Mouse (Mus musculus): ENCODE results near the gene Tspoap1. TPM values are rescaled to one million over a fixed set of nuclear protein-coding genes. Genes with fewer than 3 reads are reported as not detected.

Gene Tspoap1
- polyA plus RNA-seq, 1 experiment: 0.04 TPM

- Histone ChIP-seq H3K4me2 (ENCODE audit: low read depth) (peak overlapping the region; percentile 92), H3K4me3 (peak overlapping the region; percentile 18), H3ac (ENCODE audit: control insufficient read depth, insufficient read length) (no peak overlapping the region), H3K27me3 (ENCODE audit: control insufficient read depth, insufficient read depth, insufficient read length) (no peaks in the 10 kb centered on the region), H3K79me2 (ENCODE audit: control insufficient read depth, insufficient read depth) (no peaks in the 10 kb centered on the region), H3K36me3 (ENCODE audit: control insufficient read depth, insufficient read depth) (peaks cover 5% of the 10 kb centered on the region)
- TF ChIP-seq USF1 (IDR thresholded peaks at IDR 0.05; ENCODE audit: low read depth): peak; percentile 40
- peak; percentile 23 for TF ChIP-seq POLR2A (IDR thresholded peaks at IDR 0.05; ENCODE audit: insufficient read length, low read depth)
- TF ChIP-seq MYOD1 (IDR thresholded peaks at IDR 0.05; ENCODE audit: control insufficient read depth in 1 of 3, insufficient read length in 2 of 3, low read depth in 2 of 3): no peak
- peak; percentile 99 for TF ChIP-seq SRF (IDR thresholded peaks at IDR 0.05; ENCODE audit: control insufficient read depth, insufficient read length, low read depth)
- TF ChIP-seq MAX (IDR thresholded peaks at IDR 0.05; ENCODE audit: low read depth): no peak
Observed at GRCm38 (mm10) chr11:87749192-87750042, 10.9 kb upstream of the Tspoap1 start.

GRCm38 (mm10) chr11:87750043-87750421 is 10.3 kb upstream of the Tspoap1 start:
- Histone ChIP-seq H3K4me3 (peak overlapping the region; percentile 18), H3K4me2 (ENCODE audit: low read depth) (peak overlapping the region; percentile 92), H3ac (ENCODE audit: control insufficient read depth, insufficient read length) (no peak overlapping the region), H3K36me3 (ENCODE audit: control insufficient read depth, insufficient read depth) (peaks cover 3% of the 10 kb centered on the region), H3K27me3 (ENCODE audit: control insufficient read depth, insufficient read depth, insufficient read length) (no peaks in the 10 kb centered on the region), H3K79me2 (ENCODE audit: control insufficient read depth, insufficient read depth) (no peaks in the 10 kb centered on the region)
- no peak for TF ChIP-seq USF1 (IDR thresholded peaks at IDR 0.05; ENCODE audit: low read depth)
- TF ChIP-seq TCF3 (IDR thresholded peaks at IDR 0.05; ENCODE audit: insufficient read length, low read depth): no peak
- TF ChIP-seq TCF12 (IDR thresholded peaks at IDR 0.05; ENCODE audit: insufficient read depth, poor library complexity, severe bottlenecking): no peak
- no peak for TF ChIP-seq MYOG (IDR thresholded peaks at IDR 0.05; ENCODE audit: control insufficient read depth in 1 of 3, insufficient read depth in 1 of 3, insufficient read length in 2 of 3, low read depth in 2 of 3)
- TF ChIP-seq REST (IDR thresholded peaks at IDR 0.05; ENCODE audit: insufficient read depth, insufficient read length): no peak
- no peak for TF ChIP-seq E2F4 (IDR thresholded peaks at IDR 0.05; ENCODE audit: insufficient read depth)
- TF ChIP-seq POLR2AphosphoS2 (IDR thresholded peaks at IDR 0.05; ENCODE audit: insufficient read length, low read depth): no peak
- no peak for TF ChIP-seq MAX (IDR thresholded peaks at IDR 0.05; ENCODE audit: low read depth)
- no peak for TF ChIP-seq MYOD1 (IDR thresholded peaks at IDR 0.05; ENCODE audit: control insufficient read depth in 1 of 3, insufficient read length in 2 of 3, low read depth in 2 of 3)
- TF ChIP-seq POLR2A (IDR thresholded peaks at IDR 0.05; ENCODE audit: insufficient read length, low read depth): no peak
- no peak for TF ChIP-seq CEBPB (IDR thresholded peaks at IDR 0.05; ENCODE audit: insufficient read depth, poor library complexity, severe bottlenecking)
- no peak for TF ChIP-seq SRF (IDR thresholded peaks at IDR 0.05; ENCODE audit: control insufficient read depth, insufficient read length, low read depth)

GRCm38 (mm10) chr11:87750521-87750920 is 9.8 kb upstream of the Tspoap1 start:
- Histone ChIP-seq H3K4me2 (ENCODE audit: low read depth) (peak overlapping the region; percentile 92), H3K27me3 (ENCODE audit: control insufficient read depth, insufficient read depth, insufficient read length) (no peaks in the 10 kb centered on the region), H3K4me3 (no peak overlapping the region), H3K79me2 (ENCODE audit: control insufficient read depth, insufficient read depth) (no peaks in the 10 kb centered on the region), H3K36me3 (ENCODE audit: control insufficient read depth, insufficient read depth) (peaks cover 3% of the 10 kb centered on the region), H3ac (ENCODE audit: control insufficient read depth, insufficient read length) (no peak overlapping the region)
- TF ChIP-seq MAX (IDR thresholded peaks at IDR 0.05; ENCODE audit: low read depth) (no peak), USF1 (IDR thresholded peaks at IDR 0.05; ENCODE audit: low read depth) (no peak), E2F4 (IDR thresholded peaks at IDR 0.05; ENCODE audit: insufficient read depth) (no peak), REST (IDR thresholded peaks at IDR 0.05; ENCODE audit: insufficient read depth, insufficient read length) (no peak), CEBPB (IDR thresholded peaks at IDR 0.05; ENCODE audit: insufficient read depth, poor library complexity, severe bottlenecking) (no peak), MYOG (IDR thresholded peaks at IDR 0.05; ENCODE audit: control insufficient read depth in 1 of 3, insufficient read depth in 1 of 3, insufficient read length in 2 of 3, low read depth in 2 of 3) (no peak), TCF3 (IDR thresholded peaks at IDR 0.05; ENCODE audit: insufficient read length, low read depth) (no peak)

- no peak overlapping the region for H3K4me2 ChIP-seq (ENCODE audit: low read depth)
Observed at GRCm38 (mm10) chr11:87751031-87751430, 9.3 kb upstream of the Tspoap1 start.

More at GRCm38 (mm10) chr11:87751031-87751430, 9.3 kb upstream of the Tspoap1 start:
- Histone ChIP-seq H3K36me3 (ENCODE audit: control insufficient read depth, insufficient read depth) (peaks cover 3% of the 10 kb centered on the region), H3K27me3 (ENCODE audit: control insufficient read depth, insufficient read depth, insufficient read length) (no peaks in the 10 kb centered on the region), H3ac (ENCODE audit: control insufficient read depth, insufficient read length) (no peak overlapping the region), H3K4me3 (no peak overlapping the region), H3K79me2 (ENCODE audit: control insufficient read depth, insufficient read depth) (no peaks in the 10 kb centered on the region)
- TF ChIP-seq POLR2AphosphoS2 (IDR thresholded peaks at IDR 0.05; ENCODE audit: insufficient read length, low read depth) (no peak), MAX (IDR thresholded peaks at IDR 0.05; ENCODE audit: low read depth) (no peak), POLR2A (IDR thresholded peaks at IDR 0.05; ENCODE audit: insufficient read length, low read depth) (no peak), MYOD1 (IDR thresholded peaks at IDR 0.05; ENCODE audit: control insufficient read depth in 1 of 3, insufficient read length in 2 of 3, low read depth in 2 of 3) (no peak), E2F4 (IDR thresholded peaks at IDR 0.05; ENCODE audit: insufficient read depth) (no peak), CEBPB (IDR thresholded peaks at IDR 0.05; ENCODE audit: insufficient read depth, poor library complexity, severe bottlenecking) (no peak), REST (IDR thresholded peaks at IDR 0.05; ENCODE audit: insufficient read depth, insufficient read length) (no peak), USF1 (IDR thresholded peaks at IDR 0.05; ENCODE audit: low read depth) (no peak), TCF3 (IDR thresholded peaks at IDR 0.05; ENCODE audit: insufficient read length, low read depth) (no peak), MYOG (IDR thresholded peaks at IDR 0.05; ENCODE audit: control insufficient read depth in 1 of 3, insufficient read depth in 1 of 3, insufficient read length in 2 of 3, low read depth in 2 of 3) (no peak), SRF (IDR thresholded peaks at IDR 0.05; ENCODE audit: control insufficient read depth, insufficient read length, low read depth) (no peak), TCF12 (IDR thresholded peaks at IDR 0.05; ENCODE audit: insufficient read depth, poor library complexity, severe bottlenecking) (no peak)
